26 mouse cellular contexts compared by ENCODE assay signal in the genomic region with DNA sequence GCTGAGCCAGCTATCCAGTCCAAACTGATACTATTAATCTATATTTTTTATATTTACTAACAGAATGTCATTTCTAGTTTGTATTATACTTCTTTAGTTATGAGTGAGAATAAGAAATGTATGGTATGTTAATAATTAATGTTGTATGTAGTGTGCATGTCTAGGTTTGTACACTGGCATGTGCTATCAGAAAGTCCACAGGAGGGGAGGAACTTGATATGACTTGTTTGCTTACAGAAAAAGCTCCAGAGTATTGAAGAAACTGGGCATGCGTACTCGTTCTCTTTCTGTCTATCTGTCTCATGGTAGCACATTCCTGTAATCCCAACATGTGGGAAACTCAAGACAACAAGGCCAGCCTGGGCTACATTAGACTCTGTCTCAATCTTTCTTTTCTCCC. TPM values are rescaled to one million over a fixed set of nuclear protein-coding genes. Genes with fewer than 3 reads are reported as not detected.
"Had no signal": no experiment of that assay in that cellular context is flagged by ENCODE, and none has a peak within 500 bp of the region (broad histone marks: within the 10 kb centered on the region; RNA-seq: fewer than 3 reads in every experiment).

No protein-coding gene starts in this region.

- H3K4me3 ChIP-seq: limb, embryonic 12.5 days; limb, embryonic 15.5 days; midbrain, embryonic 12.5 days; midbrain, embryonic 15.5 days; neural tube, embryonic 12.5 days; neural tube, embryonic 15.5 days had no signal

- H3K4me1 ChIP-seq: limb, embryonic 12.5 days; limb, embryonic 15.5 days; midbrain, embryonic 12.5 days; midbrain, embryonic 15.5 days; neural tube, embryonic 12.5 days; neural tube, embryonic 15.5 days had no signal

- ATAC-seq: liver, postnatal 0 days; lung, postnatal 0 days; midbrain, embryonic 15.5 days had no signal

- H3K9ac ChIP-seq: limb, embryonic 12.5 days; limb, embryonic 15.5 days; liver, embryonic 14.5 days; liver, postnatal 0 days; lung, embryonic 14.5 days; midbrain, embryonic 12.5 days; midbrain, embryonic 15.5 days; neural tube, embryonic 12.5 days; neural tube, embryonic 15.5 days had no signal

- H3K9me3 ChIP-seq: limb, embryonic 12.5 days; limb, embryonic 15.5 days; midbrain, embryonic 12.5 days; midbrain, embryonic 15.5 days; neural tube, embryonic 12.5 days; neural tube, embryonic 15.5 days had no signal

- H3K27me3 ChIP-seq: limb, embryonic 12.5 days; limb, embryonic 15.5 days; midbrain, embryonic 12.5 days; midbrain, embryonic 15.5 days; neural tube, embryonic 12.5 days; neural tube, embryonic 15.5 days had no signal

- H3K4me2 ChIP-seq: limb, embryonic 12.5 days; limb, embryonic 15.5 days; liver, embryonic 11.5 days; lung, embryonic 14.5 days; midbrain, embryonic 12.5 days; midbrain, embryonic 15.5 days; neural tube, embryonic 12.5 days; neural tube, embryonic 15.5 days had no signal

- H3K36me3 ChIP-seq: limb, embryonic 12.5 days; limb, embryonic 15.5 days; midbrain, embryonic 12.5 days; midbrain, embryonic 15.5 days; neural tube, embryonic 12.5 days; neural tube, embryonic 15.5 days had no signal

- H3K27ac ChIP-seq: kidney, postnatal 0 days; limb, embryonic 12.5 days; limb, embryonic 15.5 days; liver, embryonic 14.5 days; macrophage; midbrain, embryonic 12.5 days; midbrain, embryonic 15.5 days; neural tube, embryonic 12.5 days; neural tube, embryonic 15.5 days had no signal

- DNase-seq: kidney, adult 2 months; kidney, postnatal 25 days; left cerebral cortex, postnatal 4 days; liver, postnatal 0 days; lung, embryonic 14.5 days; thymus, adult 2 months; thymus, postnatal 14 days had no signal

RNA-seq across cellular contexts. Expression of gene Gm21985, which starts 52.1 kb away (rescaled TPM):
- polyA plus RNA-seq: intestine, embryonic 14.5 days; kidney, adult 2 months; kidney, embryonic 14.5 days; kidney, postnatal 0 days; limb, embryonic 12.5 days; limb, embryonic 15.5 days; liver, embryonic 11.5 days; liver, embryonic 14.5 days; liver, postnatal 0 days; lung, embryonic 14.5 days; lung, postnatal 0 days; midbrain, embryonic 12.5 days; midbrain, embryonic 15.5 days; neural tube, embryonic 12.5 days; neural tube, embryonic 15.5 days; small intestine, adult 2 months; spleen, adult 2 months; thymus, adult 2 months had no signal

RNA-seq across cellular contexts. Expression of gene Nutm1, which starts 59.1 kb away (rescaled TPM):
- total RNA-seq: layer of hippocampus, postnatal 14 days; left cerebral cortex, postnatal 14 days; left cerebral cortex, postnatal 4 days; megakaryocyte, adult 5-6 weeks had no signal
- polyA plus RNA-seq: intestine, embryonic 14.5 days; large intestine, adult 2 months; limb, embryonic 15.5 days; liver, embryonic 11.5 days; liver, embryonic 14.5 days; macrophage; midbrain, embryonic 12.5 days; midbrain, embryonic 15.5 days; neural tube, embryonic 12.5 days; neural tube, embryonic 15.5 days; small intestine, adult 2 months; spleen, adult 2 months had no signal
